Mouse (Mus musculus) retina, postnatal 7 days (tissue): ENCODE data around the gene Fbxo34.
"Not testable (repeated sequence)": the region's sequence is repeated elsewhere in the genome, so short reads cannot be mapped to it uniquely, and the experiment has no call there.

ENCODE experiments used
- DNase-seq: peaks from one replicate; pipeline ENCODE4 v3.0.0-alpha.2; 2012; ENCODE audit warnings: low read depth, low spot score

The Fbxo34 gene

DNA sequence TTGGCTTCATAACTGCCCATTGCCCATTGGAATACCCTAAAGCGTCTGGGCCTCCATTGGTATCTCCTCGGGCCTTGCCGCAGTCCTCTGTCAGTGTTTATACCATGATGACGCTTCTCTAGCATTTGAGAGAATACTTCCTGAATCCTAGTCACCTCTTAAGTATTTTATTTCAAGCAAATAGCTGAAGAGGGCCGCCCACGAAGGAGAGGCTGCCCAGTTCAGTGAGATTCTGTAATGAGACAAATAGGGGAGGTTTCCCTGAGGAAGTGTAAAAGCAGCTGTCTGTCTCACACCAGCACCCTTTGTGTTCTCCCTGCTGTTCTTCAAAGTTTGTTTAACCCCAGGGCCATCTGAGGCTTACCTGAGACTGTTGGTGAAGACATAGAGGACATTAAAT is 66.5 kb downstream of the Fbxo34 start:
- DNase-seq, result no peak

DNA sequence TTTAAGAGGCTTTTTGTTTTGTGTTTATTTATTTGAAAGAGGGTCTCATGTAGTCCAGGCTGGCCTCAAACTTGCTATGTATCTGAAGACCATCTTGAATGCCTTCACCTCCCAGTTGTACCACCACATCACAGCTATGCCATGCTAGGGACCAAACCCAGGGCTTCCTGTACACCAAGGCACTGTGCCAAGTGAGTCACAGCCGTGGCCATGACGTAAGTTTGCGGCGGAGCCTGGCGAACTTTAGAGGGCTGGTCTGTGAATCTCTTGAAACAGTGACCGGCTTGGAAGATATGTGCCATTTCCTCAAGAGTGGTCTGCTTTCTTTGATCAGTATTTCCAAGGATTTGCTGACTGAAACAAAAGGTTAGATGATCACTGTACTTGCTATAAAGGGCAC is 68.4 kb downstream of the Fbxo34 start:
- no peak for DNase-seq

DNA sequence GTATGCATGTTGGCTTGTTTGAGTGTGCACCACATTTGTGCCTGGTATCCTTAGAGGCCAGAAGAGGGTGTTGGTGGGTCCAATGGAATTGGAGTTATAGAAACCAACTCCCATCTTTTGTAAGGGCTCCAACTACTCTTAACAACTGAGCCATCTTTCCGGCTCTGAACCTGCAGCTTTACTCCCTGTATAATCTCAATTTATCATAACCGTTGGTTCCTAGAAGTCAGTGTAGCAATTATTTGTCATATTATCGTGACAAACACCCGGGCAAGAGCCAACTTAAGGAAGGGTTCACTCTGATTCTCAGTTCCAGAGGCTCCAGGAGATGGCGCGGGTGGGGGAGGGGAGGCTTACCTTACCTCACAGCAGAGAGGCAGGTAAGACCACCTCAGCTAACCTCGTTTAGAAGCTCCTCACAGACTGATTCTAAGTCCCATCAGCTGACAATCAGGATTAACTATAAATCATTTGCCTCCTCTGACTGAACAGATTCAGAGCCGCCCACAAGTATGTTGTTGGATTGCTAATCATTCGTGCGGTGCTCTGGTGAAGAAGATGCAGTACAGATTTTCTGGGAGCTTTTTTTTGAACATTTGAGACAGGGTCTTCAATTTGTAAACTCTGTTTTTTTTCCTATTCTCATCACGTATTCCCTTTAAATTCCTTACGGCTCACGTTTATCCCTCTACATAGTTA is 70.7 kb downstream of the Fbxo34 start:
- no peak for DNase-seq

- no peak for DNase-seq
These were observed 71.4 kb downstream of the Fbxo34 start for GRCm38 (mm10) chr14:47521609-47522008.

DNA sequence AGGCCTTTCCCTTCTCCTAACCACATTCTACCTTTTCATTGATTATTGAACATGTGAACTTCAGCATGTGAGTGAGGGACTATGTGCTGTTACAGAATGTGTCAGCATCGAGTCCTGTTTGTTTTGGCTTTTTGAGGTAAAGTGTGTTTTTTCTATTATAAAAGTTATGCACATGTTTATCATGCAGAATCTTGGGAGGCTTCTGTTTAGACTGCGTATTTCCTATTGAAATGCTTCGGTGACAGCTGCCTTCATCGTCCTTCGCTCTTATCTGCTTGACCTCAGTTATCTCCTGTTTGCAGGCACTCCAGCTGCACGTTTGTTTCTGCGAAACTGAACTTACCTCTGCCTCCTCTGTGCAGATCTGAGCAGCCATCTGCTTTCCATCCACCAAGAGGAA is 72.1 kb downstream of the Fbxo34 start:
- no peak for DNase-seq

DNA sequence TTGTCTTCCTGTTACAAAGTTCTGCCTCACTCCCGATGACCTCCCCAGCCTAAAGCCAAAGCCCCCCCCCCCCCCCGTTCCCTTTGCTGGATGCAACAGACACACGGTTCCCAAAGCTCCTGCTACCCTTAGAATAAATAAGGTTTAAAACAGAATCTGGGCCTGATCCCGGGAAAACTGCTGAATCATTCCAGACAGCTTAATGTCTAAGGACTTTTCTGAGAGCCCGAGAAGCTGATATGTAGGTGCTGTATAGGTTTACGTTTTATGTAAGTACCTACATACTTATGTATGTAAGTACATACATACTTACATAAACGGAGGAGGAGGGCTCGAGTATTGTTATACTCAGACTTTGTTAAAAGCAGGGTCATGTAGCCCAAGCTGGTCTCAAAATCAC is 75.2 kb downstream of the Fbxo34 start:
- no peak for DNase-seq

- DNase-seq, result no peak
These were observed 75.6 kb downstream of the Fbxo34 start for GRCm38 (mm10) chr14:47525861-47526260.

- no peak for DNase-seq
These were observed 77.6 kb downstream of the Fbxo34 start for GRCm38 (mm10) chr14:47527833-47528232.

- no peak for DNase-seq
These were observed 78.1 kb downstream of the Fbxo34 start for GRCm38 (mm10) chr14:47528293-47528692.

DNA sequence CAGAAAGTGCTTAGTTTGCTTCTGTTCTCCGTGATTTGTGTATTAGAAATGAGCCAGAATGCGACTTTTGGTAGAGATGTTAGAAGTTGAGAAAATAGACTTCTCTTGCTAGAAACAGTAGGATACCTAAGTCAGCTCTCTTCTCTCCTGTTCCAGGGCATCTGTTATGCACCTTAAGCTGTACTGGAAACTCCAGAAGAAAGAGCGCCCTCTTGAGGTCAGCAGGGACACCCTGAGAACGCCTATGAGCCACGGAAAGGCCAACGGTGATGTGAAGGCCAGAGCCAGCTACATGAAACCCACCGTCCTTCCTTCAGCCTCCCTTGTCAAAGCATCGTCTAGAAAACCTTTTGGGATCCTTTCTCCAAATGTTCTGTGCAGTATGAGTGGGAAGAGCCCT is 78.8 kb downstream of the Fbxo34 start:
- peak; percentile 56 for DNase-seq

DNA sequence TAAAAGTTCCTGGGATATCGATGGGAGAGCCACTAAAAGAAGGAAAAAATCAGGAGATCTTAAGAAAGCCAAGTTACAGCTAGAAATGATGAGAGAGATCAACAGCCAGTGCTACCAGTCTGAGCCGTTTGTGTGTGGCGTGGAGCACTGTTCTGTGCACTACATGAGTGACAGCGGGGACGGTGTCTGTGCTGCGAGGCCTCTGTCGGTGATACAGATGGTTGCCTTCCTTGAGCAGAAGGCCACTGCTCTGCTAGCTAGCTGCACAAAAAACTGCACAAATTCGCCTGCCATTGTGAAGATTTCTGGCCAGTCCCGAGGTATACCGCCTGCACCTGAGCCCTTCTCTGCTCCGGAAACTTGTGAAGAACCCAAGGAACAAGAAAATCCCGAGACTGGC is 79.4 kb downstream of the Fbxo34 start:
- not testable (repeated sequence) for DNase-seq

GRCm38 (mm10) chr14:47532496-47532895 is 82.3 kb downstream of the Fbxo34 start:
- DNase-seq, result no peak

DNA sequence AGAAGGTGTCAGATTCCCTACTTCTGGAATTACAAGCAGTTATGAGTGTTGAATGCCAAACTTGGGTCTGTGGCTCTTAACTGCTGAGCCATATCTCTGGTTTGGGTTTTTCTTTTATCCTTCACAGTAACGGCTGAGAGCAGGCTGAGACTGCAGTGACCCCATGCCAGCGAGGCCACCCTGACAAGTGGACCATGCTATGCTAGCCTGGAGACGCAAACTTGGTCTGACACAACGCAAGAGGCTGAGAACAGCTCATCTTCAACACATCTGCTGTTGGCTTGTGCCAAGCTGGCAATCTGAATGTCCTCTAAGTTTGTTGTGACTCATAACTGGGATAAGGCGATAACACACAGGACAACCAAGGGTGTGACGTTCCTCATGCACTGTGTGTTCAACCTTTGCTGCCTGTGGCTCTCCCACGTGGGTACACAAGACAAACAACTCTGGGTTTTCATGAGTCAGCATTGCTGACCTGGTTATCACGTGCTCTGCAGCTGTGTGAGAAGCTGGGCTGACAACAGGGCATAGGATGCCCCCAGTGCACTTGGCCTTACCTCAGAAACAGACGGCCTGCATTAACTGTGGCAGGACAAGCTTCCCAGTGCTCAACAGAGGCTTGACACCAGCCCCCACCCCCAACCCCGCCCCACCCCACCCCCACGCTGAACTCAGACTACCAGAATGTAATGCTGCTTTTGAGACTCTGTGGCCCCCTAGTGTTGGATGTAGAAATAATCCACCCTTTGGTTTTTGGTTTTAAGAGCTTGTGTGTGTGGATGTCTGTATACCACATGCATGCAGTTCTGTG is 83.3 kb downstream of the Fbxo34 start:
- DNase-seq, result peak; percentile 45

GRCm38 (mm10) chr14:47534176-47534525 is 83.9 kb downstream of the Fbxo34 start:
- no peak for DNase-seq

DNA sequence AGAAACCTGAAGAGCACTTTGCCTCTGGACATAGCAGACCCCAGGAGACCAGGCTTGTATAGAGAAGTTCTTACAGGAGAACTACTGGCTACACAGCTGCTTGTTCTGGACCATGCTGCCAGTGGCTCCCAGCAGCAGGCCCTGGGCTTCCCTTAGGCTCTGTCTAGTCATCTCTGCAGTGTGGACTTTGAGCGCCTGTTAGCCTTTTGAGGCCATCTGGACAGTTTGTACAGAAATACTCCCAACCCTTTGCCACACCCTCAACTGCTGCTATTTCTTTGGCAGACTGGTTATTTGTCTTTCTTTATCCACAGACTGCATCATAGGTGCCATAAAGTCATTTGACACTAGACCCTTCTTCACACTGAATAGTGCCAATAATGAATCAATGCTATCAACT is 84.9 kb downstream of the Fbxo34 start:
- no peak for DNase-seq

GRCm38 (mm10) chr14:47541325-47541948 is 91.2 kb downstream of the Fbxo34 start:
- DNase-seq, result no peak

GRCm38 (mm10) chr14:47542283-47542682 is 92.1 kb downstream of the Fbxo34 start:
- DNase-seq, result no peak

GRCm38 (mm10) chr14:47544286-47544685 is 94.1 kb downstream of the Fbxo34 start:
- DNase-seq, result no peak

DNA sequence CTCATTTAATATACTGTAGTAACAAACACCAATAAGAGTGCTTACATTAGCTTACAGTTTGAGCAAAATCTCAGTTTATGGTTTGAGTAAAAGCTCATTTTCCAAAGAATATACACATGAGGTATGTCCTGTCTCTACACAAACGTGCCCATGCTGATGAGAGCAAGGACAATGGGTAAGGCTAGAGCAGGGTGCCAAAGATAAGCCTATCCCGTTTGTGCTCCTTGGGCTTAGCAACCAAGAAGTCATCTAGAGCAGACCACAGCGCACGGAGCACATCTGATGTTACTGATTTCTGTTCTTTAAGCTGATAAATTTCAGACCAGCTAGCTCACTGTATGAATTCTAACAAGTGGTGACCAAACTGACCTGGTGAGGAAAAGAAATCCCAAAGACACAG is 94.7 kb downstream of the Fbxo34 start:
- DNase-seq, result no peak

GRCm38 (mm10) chr14:47551668-47552067 is 101.4 kb downstream of the Fbxo34 start:
- DNase-seq, result no peak

GRCm38 (mm10) chr14:47553380-47553779 is 103.2 kb downstream of the Fbxo34 start:
- no peak for DNase-seq

DNA sequence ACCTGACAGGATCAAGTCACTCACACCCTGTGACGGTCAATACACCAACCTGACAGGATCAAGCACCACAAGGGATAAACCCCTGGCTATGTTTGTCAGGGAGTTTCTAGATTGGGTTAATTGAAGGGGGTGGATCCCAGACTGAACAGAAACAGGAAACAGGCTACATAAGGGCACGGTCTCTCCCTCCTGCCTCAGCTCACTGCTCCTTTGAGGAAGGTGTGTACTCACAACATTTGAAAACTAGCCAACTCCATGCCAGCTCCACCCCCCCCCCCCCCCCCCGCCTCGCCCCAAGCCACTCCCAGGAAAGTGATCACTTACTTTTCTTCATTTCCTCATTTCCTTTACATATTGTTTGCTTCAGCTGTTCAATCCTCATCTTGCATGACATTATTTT is 104.0 kb downstream of the Fbxo34 start:
- DNase-seq, result no peak

DNA sequence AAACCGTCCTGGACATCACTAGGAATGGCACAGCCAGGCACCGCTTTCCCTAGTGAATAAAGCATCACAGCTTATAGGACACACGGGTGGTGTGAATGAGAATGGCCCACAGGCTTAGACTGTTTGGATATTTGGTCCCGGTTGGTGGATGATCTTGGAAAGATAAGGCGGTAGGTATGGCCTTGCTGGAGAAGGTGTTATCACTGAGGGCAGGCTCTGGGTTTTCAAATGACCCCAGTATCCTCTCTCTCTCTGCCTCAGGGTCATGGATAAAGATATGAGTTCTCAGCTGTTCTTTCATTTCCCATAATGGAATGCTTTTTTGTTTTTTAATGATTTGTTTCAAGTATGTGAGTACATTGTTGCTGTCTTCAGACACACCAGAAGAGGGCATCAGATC is 105.0 kb downstream of the Fbxo34 start:
- no peak for DNase-seq
